9 mouse cellular contexts compared by ENCODE assay signal in genomic region chr17:84641893-84642292, GRCm38 (mm10). TPM values are rescaled to one million over a fixed set of nuclear protein-coding genes. Genes with fewer than 3 reads are reported as not detected.
DNase-seq lines count a peak whose midpoint lies in the region; ATAC-seq and TF ChIP-seq lines count a peak whose summit lies in the region.
"Had no signal": no experiment of that assay in that cellular context is flagged by ENCODE, and none has a peak within 500 bp of the region (broad histone marks: within the 10 kb centered on the region; RNA-seq: fewer than 3 reads in every experiment).

No protein-coding gene starts in this region.

- H3K4me3 ChIP-seq in forebrain, embryonic 14.5 days (ENCODE audit: low read depth, low read length): no peak overlapping the region
- no peak overlapping the region for H3K4me3 ChIP-seq in forebrain, embryonic 12.5 days (replicated peaks)
- H3K4me3 ChIP-seq in neural tube, embryonic 15.5 days (replicated peaks): no peak overlapping the region
- H3K4me3 ChIP-seq in bone marrow macrophage, adult 2 months (ENCODE audit: insufficient read depth, low read length): no peak overlapping the region

- H3K36me3 ChIP-seq in forebrain, embryonic 14.5 days (ENCODE audit: control insufficient read depth, insufficient read depth, low read length): no peaks in the 10 kb centered on the region
- H3K36me3 ChIP-seq in forebrain, embryonic 12.5 days (replicated peaks): 0 out of 2 replicates have a peak, but pooled peaks cover 2% of the 10 kb centered on the region
- H3K36me3 ChIP-seq in neural tube, embryonic 15.5 days: no peaks in the 10 kb centered on the region

- H3K9me3 ChIP-seq in forebrain, embryonic 14.5 days (replicated peaks; ENCODE audit: control insufficient read depth, low read length): no peaks in the 10 kb centered on the region
- H3K9me3 ChIP-seq in forebrain, embryonic 12.5 days: no peaks in the 10 kb centered on the region
- H3K9me3 ChIP-seq in neural tube, embryonic 15.5 days (replicated peaks): no peaks in the 10 kb centered on the region

- WGBS in forebrain, embryonic 14.5 days: 27% methylated on average over 3 of the region's 3 CpGs
- WGBS in forebrain, embryonic 12.5 days: 32% methylated on average over 3 of the region's 3 CpGs
- 38% methylated on average over 3 of the region's 3 CpGs for WGBS in neural tube, embryonic 15.5 days

- H3K9ac ChIP-seq in forebrain, embryonic 14.5 days (ENCODE audit: low read length): no peak overlapping the region
- no peak overlapping the region for H3K9ac ChIP-seq in forebrain, embryonic 12.5 days
- no peak overlapping the region for H3K9ac ChIP-seq in neural tube, embryonic 15.5 days (replicated peaks)

- no peaks in the 10 kb centered on the region for H3K27me3 ChIP-seq in forebrain, embryonic 14.5 days (replicated peaks; ENCODE audit: control insufficient read depth, insufficient read depth, low read length)
- H3K27me3 ChIP-seq in forebrain, embryonic 12.5 days: no peaks in the 10 kb centered on the region
- no peaks in the 10 kb centered on the region for H3K27me3 ChIP-seq in neural tube, embryonic 15.5 days (replicated peaks)

- no peak for TF ChIP-seq POLR2A in bone marrow macrophage, adult 2 months (IDR thresholded peaks at IDR 0.05; ENCODE audit: borderline replicate concordance, low read depth, low read length)

- DNase-seq in forebrain, embryonic 14.5 days (ENCODE audit: low spot score): peak; percentile 20
- DNase-seq in neural tube, embryonic 10.5 days (ENCODE audit: extremely low spot score, low spot score): peak; percentile 60
- peak; percentile 83 to 85 for DNase-seq in kidney, postnatal 4 days

- peaks cover 2% of the 10 kb centered on the region; the same call in 1 of the 2 replicates for H3K4me1 ChIP-seq in forebrain, embryonic 14.5 days (ENCODE audit: control insufficient read depth, insufficient read depth, low read length)
- H3K4me1 ChIP-seq in forebrain, embryonic 12.5 days: peaks cover 27% of the 10 kb centered on the region
- no peaks in the 10 kb centered on the region for H3K4me1 ChIP-seq in neural tube, embryonic 15.5 days
- peaks cover 29% of the 10 kb centered on the region for H3K4me1 ChIP-seq in bone marrow macrophage, adult 2 months (ENCODE audit: control insufficient read depth, insufficient read depth, low read length)

- peak; percentile 85 for TF ChIP-seq CTCF in bone marrow macrophage, adult 2 months (IDR thresholded peaks at IDR 0.05; ENCODE audit: low read depth, low read length)

- H3K27ac ChIP-seq in forebrain, embryonic 14.5 days (ENCODE audit: low read depth, low read length): no peak overlapping the region
- H3K27ac ChIP-seq in forebrain, embryonic 12.5 days: no peak overlapping the region
- H3K27ac ChIP-seq in neural tube, embryonic 15.5 days (replicated peaks): no peak overlapping the region
- H3K27ac ChIP-seq in bone marrow macrophage, adult 2 months (ENCODE audit: insufficient read depth, low read depth, low read length): no peak overlapping the region

- no peak overlapping the region for H3K4me2 ChIP-seq in forebrain, embryonic 14.5 days (ENCODE audit: low read length)
- H3K4me2 ChIP-seq in forebrain, embryonic 12.5 days: no peak overlapping the region
- no peak overlapping the region for H3K4me2 ChIP-seq in neural tube, embryonic 15.5 days

- no peak for ATAC-seq in forebrain, embryonic 14.5 days
- no peak for ATAC-seq in forebrain, embryonic 12.5 days (ENCODE audit: low FRiP score)
- no peak for ATAC-seq in neural tube, embryonic 15.5 days (ENCODE audit: low FRiP score)
- ATAC-seq in neutrophil, adult 5-6 weeks (ENCODE audit: extremely low read depth, insufficient number of reproducible peaks, low FRiP score, poor library complexity, severe bottlenecking): peak; percentile 75
- no peak for ATAC-seq in activated CD4-positive, CD25-positive, alpha-beta regulatory T cell, adult 4 months

RNA-seq across cellular contexts. Expression of gene Dync2li1, which starts 15.6 kb away (rescaled TPM):
- polyA plus RNA-seq in forebrain, embryonic 14.5 days (2014; fragmentation: Nextera tagmentation; extraction: Ambion mirVana): 42.5 and 43.3 TPM in 2 replicates
- 34.2 and 34.6 TPM in 2 replicates for polyA plus RNA-seq in forebrain, embryonic 12.5 days (2016; fragmentation: Nextera tagmentation; extraction: Ambion mirVana)
- 30.2 and 33.1 TPM in 2 replicates for polyA plus RNA-seq in neural tube, embryonic 15.5 days (2015; fragmentation: Nextera tagmentation; extraction: Ambion mirVana)
- 6.1 and 7.4 TPM in 2 replicates for polyA plus RNA-seq in bone marrow macrophage, adult 2 months (2012; ENCODE audit: insufficient read depth, insufficient read length, missing spikeins)
- 3.6 and 4.2 TPM in 2 replicates for total RNA-seq in neutrophil, adult 5-6 weeks (2017)
- polyA plus RNA-seq in activated CD4-positive, CD25-positive, alpha-beta regulatory T cell, adult 4 months (2017; shearing (Covaris generic)): under 1 TPM; 0.65 to 0.97 TPM

RNA-seq across cellular contexts. Expression of gene Abcg8, which starts 34.2 kb away (rescaled TPM):
- 0.05 TPM in 1 of 2 replicates, not detected in the other for polyA plus RNA-seq in forebrain, embryonic 14.5 days (2014; fragmentation: Nextera tagmentation; extraction: Ambion mirVana)
- polyA plus RNA-seq in forebrain, embryonic 12.5 days (2016; fragmentation: Nextera tagmentation; extraction: Ambion mirVana): 0.05 and 0.19 TPM in 2 replicates
- 0.08 TPM in 1 of 2 replicates, not detected in the other for polyA plus RNA-seq in neural tube, embryonic 15.5 days (2015; fragmentation: Nextera tagmentation; extraction: Ambion mirVana)
- not detected in 2 replicates for polyA plus RNA-seq in bone marrow macrophage, adult 2 months (2012; ENCODE audit: insufficient read depth, insufficient read length, missing spikeins)
- not detected in 2 replicates for total RNA-seq in neutrophil, adult 5-6 weeks (2017)
- polyA plus RNA-seq in activated CD4-positive, CD25-positive, alpha-beta regulatory T cell, adult 4 months (2017; shearing (Covaris generic)): not detected
- total RNA-seq: layer of hippocampus, adult 8-10 months had no signal

RNA-seq across cellular contexts. Expression of gene Abcg5, which starts 40.9 kb away (rescaled TPM):
- polyA plus RNA-seq in forebrain, embryonic 14.5 days (2014; fragmentation: Nextera tagmentation; extraction: Ambion mirVana): 3.6 and 4.1 TPM in 2 replicates
- polyA plus RNA-seq in forebrain, embryonic 12.5 days (2016; fragmentation: Nextera tagmentation; extraction: Ambion mirVana): 2.8 and 4.2 TPM in 2 replicates
- polyA plus RNA-seq in neural tube, embryonic 15.5 days (2015; fragmentation: Nextera tagmentation; extraction: Ambion mirVana): 0.93 and 0.95 TPM in 2 replicates
- not detected in 2 replicates for polyA plus RNA-seq in bone marrow macrophage, adult 2 months (2012; ENCODE audit: insufficient read depth, insufficient read length, missing spikeins)
- not detected in 2 replicates for total RNA-seq in neutrophil, adult 5-6 weeks (2017)
- polyA plus RNA-seq in activated CD4-positive, CD25-positive, alpha-beta regulatory T cell, adult 4 months (2017; shearing (Covaris generic)): not detected
- total RNA-seq: layer of hippocampus, adult 8-10 months had no signal

Comparison
In these comparisons a context has a peak if more than half of its experiments do, and no peak if none do; other contexts are left out.
1. DNase-seq: peak in every context shown above with its lines; median percentile 84 in kidney, postnatal 4 days; 60 in neural tube, embryonic 10.5 days; 20 in forebrain, embryonic 14.5 days.